Mouse (Mus musculus) brain, adult 2 months (tissue): Measurements from ENCODE around the gene Wrnip1.

Source experiments
- DNase-seq: peaks from one replicate; pipeline ENCODE4 v3.0.0; 2011; ENCODE audit warnings: low read depth, low spot score

The Wrnip1 gene

GRCm38 (mm10) chr13:32801693-32802221 lies at the start of gene Wrnip1:
Gene Wrnip1, plus strand, starts transcription at chr13:32802038.
- DNase-seq: peak; percentile 100

DNA sequence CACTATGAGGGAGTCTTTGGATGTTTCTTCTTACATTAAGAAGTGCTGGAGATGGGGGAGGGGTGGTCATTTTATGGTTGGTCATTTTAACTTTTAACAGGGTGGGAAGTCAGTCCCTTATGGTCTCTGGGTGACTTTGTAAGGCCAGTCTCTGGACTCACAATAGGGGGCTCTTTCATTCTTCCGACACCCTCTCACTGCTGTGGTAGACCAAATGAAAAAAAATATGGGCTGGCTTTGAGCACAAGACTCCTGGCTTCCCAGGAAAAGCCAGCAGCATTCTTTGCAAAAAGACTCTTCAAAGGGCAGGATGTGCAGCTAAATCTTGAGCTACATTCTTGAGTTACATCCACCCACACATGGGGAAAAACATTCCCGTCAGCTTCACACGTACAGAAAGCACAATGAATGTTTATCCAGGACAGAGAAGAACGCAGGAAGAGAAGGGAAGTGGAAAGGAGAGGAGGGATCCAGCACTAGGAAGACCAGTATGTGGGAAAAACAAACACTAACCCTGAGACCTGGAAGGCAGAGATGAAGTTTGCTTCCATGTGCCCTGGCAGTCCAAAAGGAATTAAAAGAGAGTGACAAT lies 49.7 kb upstream of the Wrnip1 start:
- DNase-seq: peak; percentile 44

DNA sequence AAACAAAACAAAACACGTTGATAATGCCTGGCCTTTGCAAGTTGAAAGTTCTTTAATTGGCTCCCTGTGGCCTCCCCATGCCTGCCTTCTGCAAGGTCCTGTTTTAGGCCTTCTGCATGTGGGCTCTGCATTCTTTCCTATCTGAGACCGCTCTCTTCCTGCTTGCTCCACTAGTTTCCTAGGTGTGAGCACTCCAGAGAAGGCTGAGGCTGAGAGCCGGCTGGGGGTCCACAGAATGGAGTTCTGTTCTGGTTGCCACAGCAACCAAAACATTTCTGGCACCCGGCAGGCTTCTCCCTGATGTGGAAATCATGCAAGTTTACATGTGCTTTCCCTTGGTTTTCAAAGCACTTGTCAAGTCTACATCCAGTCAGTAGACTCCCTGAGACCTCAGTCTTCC lies 42.8 kb upstream of the Wrnip1 start:
- DNase-seq: no peak

- no peak for DNase-seq
Measured at GRCm38 (mm10) chr13:32760795-32761194, 41.0 kb upstream of the Wrnip1 start.

GRCm38 (mm10) chr13:32763141-32763540 lies 38.7 kb upstream of the Wrnip1 start:
- no peak for DNase-seq

GRCm38 (mm10) chr13:32764448-32764847 lies 37.4 kb upstream of the Wrnip1 start:
- no peak for DNase-seq

DNA sequence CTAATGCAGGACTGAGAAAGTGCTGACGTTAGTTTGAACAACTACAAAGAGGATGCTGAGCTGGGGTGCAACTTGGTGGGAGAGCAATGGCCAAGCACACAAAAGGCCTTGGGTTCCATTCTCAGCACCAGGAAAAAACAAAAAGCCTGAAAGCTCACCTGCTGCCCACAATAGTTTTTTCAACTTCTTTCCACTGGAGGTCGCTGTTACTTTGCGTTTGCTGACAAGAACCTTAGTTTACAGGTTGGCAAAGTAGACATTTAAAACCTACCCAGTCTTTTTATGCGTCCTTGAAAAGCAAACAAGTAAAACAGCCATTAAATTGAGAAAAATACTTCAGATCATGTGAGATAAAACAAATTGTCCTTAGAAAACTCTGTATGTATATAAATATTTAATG lies 33.7 kb upstream of the Wrnip1 start:
- DNase-seq: peak; percentile 74

DNA sequence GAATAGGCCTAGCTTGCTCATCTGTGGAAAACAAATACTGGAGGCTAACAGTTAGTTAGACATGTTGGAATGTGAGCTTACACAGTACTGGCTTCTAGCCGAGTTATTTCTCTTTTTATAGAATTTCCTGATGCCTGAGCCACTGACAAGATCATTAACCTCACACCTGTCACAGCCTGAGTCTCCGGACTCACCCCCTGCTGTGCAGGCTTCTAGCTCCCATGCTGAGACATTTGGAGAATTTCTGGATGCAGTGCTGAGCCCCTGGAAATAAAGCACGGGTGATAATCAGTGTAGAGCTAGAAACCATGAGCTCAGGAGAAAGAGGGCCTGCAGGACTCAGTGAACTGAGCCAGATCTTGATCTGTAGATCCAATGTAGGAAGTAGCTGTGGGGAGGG lies 31.9 kb upstream of the Wrnip1 start:
- no peak for DNase-seq

DNA sequence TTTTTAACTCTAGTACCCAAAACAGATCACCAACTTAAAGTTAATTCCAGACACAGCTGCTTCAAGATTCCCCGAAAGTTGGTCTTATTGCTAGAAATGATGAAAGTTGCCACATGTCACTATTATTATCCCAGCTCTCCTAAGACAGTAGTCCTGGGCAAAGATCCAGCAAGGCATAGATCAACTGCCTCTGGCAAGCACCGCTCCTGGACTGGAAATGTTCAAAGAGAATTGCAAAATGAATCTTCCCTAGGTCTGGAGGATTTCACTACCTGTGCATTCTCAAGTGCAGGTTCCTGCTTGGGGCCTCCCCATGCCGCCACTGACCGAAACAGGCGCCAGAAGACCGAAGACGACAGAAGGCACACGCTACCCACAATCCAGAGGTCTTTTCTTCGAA lies 25.9 kb upstream of the Wrnip1 start:
- peak; percentile 45 for DNase-seq

DNA sequence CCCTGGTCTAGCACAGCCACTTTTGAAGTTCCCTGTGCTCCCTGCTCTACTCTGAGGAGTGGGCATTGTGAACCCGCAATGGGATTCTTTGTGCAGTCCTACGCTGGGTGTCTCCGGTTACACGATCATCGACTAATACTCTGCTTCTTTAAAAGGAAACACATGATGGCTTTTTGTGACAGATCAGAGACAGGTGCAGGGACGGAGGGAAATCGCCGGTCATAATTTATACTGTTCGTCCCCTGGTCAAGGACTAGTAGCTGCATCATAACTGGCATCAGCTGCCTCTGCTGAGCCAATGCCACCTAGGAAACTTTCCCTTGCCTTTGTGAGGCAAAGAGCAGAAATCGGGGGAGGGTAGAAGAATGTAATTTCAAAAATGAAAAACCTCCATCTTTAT lies 25.5 kb upstream of the Wrnip1 start:
- DNase-seq: no peak

DNA sequence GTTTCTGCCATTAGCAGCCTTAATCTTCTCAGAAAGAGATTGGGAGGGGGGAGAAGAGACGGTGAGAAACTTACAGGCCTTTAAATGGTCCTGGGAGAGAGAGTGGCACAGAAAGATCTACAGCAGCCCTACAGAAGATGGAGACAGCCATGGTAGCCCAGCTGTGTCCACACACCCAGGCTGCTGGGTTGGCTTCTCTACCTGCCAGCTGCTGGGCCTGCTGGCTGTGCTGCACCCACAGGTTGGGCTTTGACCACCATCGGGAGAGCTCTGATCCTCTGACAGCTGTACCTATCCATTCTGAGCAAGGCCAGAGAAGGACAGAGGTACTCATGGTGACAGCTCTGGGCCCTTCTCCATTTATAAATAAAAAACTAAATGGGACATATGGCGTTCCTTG lies 23.0 kb upstream of the Wrnip1 start:
- no peak for DNase-seq

- no peak for DNase-seq
Measured at GRCm38 (mm10) chr13:32783055-32783454, 18.8 kb upstream of the Wrnip1 start.

GRCm38 (mm10) chr13:32783816-32784215 lies 18.0 kb upstream of the Wrnip1 start, which contains the start of gene Mylk4:
Gene Mylk4, minus strand, starts transcription at chr13:32783954.
- no peak for DNase-seq

- DNase-seq: no peak
Measured at GRCm38 (mm10) chr13:32787584-32787983, 14.3 kb upstream of the Wrnip1 start.

GRCm38 (mm10) chr13:32789781-32790180 lies 12.1 kb upstream of the Wrnip1 start:
- no peak for DNase-seq

GRCm38 (mm10) chr13:32794619-32795018 lies 7.2 kb upstream of the Wrnip1 start:
- DNase-seq: peak; percentile 25

- no peak for DNase-seq
Measured at GRCm38 (mm10) chr13:32795166-32795565, 6.7 kb upstream of the Wrnip1 start.

DNA sequence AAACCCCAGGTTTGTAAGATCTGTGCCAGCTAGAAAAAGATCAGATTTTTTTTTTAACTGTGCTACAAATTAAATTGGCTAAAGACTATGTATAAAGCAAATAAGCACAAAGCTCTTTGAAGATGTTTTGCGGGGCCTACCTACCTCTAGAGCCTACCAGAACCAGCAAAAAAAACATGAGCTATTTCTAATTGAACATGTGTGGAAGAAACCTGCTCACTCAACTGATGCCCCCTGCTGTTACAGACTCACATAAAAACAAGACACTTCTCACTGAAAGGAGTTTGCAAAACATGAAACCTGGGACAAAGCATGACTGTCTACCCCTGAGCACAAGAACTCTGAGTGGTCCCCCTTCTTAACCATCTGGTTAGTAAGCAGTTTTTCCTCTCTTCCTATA lies 4.8 kb upstream of the Wrnip1 start:
- DNase-seq: peak; percentile 35

DNA sequence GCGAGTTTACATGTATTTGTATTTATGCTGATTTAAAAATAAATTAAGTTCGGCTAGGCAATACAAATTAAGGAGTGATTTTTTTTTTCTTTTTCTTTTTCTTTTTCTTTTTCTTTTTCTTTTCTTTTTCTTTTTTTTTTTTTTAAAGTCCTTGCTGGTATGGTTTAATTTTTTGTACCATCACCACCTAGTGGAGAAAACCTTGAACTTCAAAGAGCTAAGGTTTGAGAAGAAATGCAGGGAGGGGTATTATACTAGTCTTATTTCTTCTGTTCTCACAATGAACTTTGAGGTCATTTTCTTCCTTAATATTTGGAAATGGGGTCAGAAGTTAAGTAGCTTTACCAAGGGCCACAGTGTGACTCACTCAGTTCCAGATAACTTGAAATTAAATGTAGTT lies 2.7 kb upstream of the Wrnip1 start:
- DNase-seq: peak; percentile 29

DNA sequence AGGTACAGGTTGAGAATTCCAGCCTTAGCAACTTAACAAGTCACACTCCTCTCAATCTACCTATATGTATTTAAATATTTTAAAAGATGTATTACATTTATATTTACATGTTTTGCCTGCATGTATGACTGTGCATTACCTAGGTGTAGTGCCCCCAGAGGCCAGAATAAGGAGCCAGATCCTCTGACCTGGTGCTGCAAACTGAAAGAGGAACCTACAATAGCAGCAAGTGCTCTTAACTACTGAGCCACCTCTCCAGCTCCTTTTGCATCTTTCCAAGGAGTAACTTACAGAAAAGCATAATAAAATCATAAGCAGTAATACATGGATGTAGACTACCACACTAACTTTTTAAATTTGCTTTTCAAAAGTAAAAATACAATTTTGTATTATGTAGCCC lies 979 bp upstream of the Wrnip1 start:
- DNase-seq: no peak

GRCm38 (mm10) chr13:32802259-32803081 lies 632 bp downstream of the Wrnip1 start, which contains the start of gene D930007J09Rik:
Gene D930007J09Rik, minus strand, starts transcription at chr13:32802849.
- peak; percentile 63 for DNase-seq

DNA sequence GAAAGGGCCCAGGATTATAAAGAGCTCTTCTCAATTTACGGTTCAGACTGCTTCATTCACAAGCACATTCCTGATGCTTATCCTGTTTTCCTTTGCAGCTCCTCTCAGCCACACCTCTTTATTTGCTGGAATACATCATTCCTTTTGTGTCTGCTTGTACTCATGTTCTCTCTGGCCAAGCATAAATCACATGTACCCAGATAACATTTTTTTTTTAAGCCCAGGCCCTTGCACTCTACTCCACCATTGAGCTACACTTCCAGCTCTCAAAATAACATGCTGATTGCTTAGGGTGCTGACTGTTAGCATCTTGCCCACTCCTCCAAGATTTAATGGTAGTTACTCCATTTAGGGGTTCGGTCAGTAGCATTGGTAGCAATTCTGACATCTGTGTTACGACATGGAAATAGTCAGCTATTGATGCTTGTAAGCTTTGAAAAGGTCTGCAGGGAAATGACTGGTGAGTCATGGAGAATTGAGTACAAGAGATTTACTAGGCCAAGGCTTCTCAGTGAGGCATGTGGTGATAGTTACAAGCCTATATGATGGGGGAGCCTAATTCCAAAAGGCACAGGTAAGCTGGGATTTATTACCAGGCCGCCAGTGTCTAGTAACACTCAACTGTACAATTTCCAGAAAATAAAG lies 2.0 kb downstream of the Wrnip1 start:
- DNase-seq: no peak
